Mouse (Mus musculus): ENCODE measurements around the gene Klk15. TPM values are rescaled to one million over a fixed set of nuclear protein-coding genes. Genes with fewer than 3 reads are reported as not detected.
"Not testable (repeated sequence)": the region's sequence is repeated elsewhere in the genome, so short reads cannot be mapped to it uniquely, and the experiment has no call there.

The Klk15 gene
- total RNA-seq (2021): not detected

GRCm38 (mm10) chr7:43933440-43933839 lies at the start of gene Klk15:
TSS of gene Klk15 (plus strand) at chr7:43933740.
- no peak for DNase-seq (ENCODE audit: low spot score in 2 of 2)
- intact Hi-C loops (cut with DNase I): no loop called here

DNA sequence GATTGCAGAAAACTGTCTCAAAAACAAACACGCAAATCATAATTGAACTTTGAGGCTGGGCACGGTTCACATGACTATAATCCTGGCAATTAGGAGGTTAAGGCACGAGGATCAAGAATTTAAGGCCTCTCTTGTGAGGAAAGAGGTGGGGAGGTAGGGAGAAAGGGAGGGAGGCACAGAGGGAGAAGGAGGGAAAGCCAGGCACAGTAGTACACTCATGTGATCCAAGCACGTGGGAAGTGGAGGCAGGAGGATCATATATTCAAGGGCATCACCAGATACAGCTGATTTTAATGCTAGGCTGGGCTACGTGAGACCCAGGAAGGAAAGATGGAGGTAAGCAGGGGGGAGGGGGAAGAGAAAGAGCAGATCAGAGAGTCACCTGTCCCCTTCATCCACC lies 42.2 kb upstream of the Klk15 start:
- no peak for DNase-seq (ENCODE audit: low spot score in 2 of 2)
- intact Hi-C loops (cut with DNase I): no loop called here

DNA sequence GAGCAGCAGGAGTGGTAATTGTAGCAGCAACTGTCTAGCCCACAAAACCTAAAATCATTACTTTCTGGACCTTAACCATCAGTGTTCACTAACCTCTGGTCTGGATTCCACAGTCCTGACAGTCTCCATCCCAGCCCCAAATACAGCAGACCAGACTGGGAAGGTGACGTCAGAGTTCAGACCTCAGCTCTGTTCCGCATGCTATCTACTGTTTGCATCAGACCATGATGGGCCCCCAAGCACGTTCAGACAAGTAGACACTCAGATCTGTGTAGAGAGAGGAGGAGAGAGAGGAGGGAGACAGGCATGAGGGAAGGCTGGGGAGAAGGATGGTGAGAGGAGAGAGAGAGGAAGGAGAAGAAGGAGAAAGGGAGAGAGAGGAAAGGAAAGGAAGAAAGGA lies 41.8 kb upstream of the Klk15 start:
- intact Hi-C loops (cut with DNase I): no loop called here
- no peak for DNase-seq (ENCODE audit: low spot score in 2 of 2)

DNA sequence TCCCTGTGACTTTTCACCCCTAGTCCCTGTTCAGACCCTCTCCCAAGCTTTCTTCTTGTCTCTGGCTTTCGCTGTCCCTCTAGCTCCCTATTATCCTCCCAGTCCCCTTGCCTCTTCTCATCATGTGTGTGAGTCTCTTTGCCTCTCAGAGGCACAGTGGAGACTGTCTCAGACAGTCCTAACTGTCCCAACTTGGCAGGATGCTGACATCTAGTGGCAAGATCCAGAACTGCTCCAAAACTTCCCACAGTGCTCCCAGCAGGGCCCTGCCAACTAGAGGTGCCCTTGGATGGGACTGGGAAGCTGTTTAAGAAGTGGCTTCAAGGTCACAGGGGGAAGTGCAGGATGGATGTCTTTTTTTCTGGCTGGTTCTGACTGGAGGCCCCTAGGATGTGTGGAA lies 38.7 kb upstream of the Klk15 start:
- peak; percentile 64 to 83 for DNase-seq (ENCODE audit: low spot score in 2 of 2)
- intact Hi-C loops (cut with DNase I): loop anchor here (1.0 kb wide), 1 partner anchor 217 kb away; no protein-coding TSS in a partner anchor

- intact Hi-C loops (cut with DNase I): no loop called here
- no peak for DNase-seq (ENCODE audit: low spot score in 2 of 2)
Measured at GRCm38 (mm10) chr7:43914821-43915220, 18.7 kb upstream of the Klk15 start.

DNA sequence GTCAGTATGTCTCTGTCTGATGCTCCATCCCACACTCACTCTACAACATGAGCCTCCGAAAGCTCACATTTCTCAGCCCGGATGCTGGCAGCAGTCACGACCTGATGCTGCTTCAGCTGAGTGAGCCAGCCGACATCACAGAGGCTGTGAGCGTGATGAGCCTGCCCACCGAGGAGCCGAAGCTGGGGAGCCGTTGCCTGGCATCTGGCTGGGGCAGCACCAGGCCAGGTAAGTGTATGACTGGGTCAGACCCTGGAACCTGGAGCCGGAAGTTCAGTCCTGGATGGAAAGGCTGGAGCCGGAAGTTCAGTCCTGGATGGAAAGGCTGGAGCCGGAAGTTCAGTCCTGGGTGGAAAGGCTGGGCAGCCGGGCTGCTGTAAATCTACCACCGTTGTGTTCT lies 15.1 kb upstream of the Klk15 start:
- DNase-seq (ENCODE audit: low spot score in 2 of 2): no peak
- intact Hi-C loops (cut with DNase I): no loop called here

DNA sequence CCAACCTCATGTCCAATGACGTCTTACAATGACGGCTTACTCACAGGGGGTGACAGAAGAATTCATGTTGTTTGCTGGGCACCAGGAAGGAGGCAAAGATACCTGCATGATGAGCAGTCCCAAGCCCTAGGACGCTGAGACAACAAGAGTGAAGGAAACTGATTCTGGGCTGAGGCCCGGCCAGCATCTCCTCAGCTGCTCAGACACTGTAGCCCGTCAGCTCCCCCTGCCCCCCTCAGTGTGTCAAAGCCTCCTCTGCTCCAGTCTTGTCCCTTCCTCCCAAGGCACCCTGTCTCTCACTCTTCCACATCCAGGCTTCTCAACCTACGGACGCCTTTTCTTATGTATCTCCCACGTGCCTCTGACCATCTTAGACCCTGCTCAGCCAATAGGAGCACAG lies 14.7 kb upstream of the Klk15 start:
- no peak for DNase-seq (ENCODE audit: low spot score in 2 of 2)
- intact Hi-C loops (cut with DNase I): no loop called here

GRCm38 (mm10) chr7:43919559-43920451 lies 13.7 kb upstream of the Klk15 start:
- DNase-seq (ENCODE audit: low spot score in 2 of 2): peak; percentile 55 to 59
- intact Hi-C loops (cut with DNase I): no loop called here

DNA sequence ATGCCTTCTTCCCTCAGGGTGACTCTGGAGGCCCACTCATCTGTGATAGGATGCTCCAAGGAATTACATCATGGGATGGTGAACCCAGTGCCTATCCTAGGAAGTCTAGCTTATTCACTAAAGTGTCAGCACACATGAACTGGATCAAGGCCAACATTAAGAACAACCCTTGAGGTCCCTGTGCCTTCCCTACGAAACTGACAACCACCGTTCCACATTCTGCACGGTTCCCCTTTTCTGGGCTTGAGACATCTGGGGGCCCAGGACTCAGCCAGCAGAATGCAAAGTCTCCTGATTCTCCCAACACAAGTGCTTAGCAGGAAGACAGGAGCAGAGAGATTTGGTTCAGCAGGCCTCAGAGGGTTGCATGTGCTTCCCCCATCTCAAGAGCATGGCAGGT lies 13.0 kb upstream of the Klk15 start:
- intact Hi-C loops (cut with DNase I): no loop called here
- DNase-seq (ENCODE audit: low spot score in 2 of 2): no peak

- no peak for DNase-seq (ENCODE audit: low spot score in 2 of 2)
- intact Hi-C loops (cut with DNase I): no loop called here
Measured at GRCm38 (mm10) chr7:43921087-43921486, 12.5 kb upstream of the Klk15 start.

DNA sequence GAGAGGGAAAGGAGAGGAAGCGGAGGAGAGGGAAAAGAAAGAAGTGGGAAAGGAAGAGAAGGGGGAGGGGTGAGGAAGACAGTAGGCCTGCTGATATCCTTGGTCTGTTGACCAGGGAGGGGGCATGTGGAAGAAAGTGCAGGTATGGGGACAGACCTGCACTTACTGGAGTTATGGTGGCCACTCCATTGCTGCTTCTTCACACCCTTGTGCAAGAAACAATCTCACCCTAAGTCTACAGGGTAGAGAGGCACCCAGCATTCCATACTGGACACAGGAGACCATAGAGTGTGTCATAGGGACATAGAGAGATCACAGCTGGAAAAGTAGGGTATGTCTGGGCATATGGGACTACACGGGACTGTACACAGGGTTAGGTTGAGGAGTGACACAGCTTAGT lies 11.6 kb upstream of the Klk15 start:
- DNase-seq (ENCODE audit: low spot score in 2 of 2): no peak
- intact Hi-C loops (cut with DNase I): no loop called here

- intact Hi-C loops (cut with DNase I): no loop called here
Measured at GRCm38 (mm10) chr7:43925985-43926384, 7.6 kb upstream of the Klk15 start.

DNA sequence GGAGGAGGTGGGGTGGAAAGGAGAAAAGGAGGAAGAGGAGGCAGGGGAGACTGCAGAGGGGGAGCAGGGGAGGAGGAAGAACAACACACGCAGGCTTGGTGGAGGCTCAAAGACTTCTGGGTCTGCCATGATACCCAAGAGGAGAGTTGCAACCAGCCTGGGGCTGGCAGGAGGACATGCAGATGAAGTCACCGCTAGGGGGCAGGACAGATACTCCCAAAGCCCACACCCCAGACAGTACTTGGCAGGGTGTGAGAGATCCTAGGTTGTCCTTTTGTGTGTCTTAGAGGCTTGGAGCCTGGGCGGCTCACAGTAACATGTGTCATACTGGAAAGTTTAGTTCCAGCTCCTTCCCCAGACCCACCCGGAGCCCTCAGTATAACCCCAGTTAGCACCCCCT lies 5.0 kb upstream of the Klk15 start:
- no peak for DNase-seq (ENCODE audit: low spot score in 2 of 2)
- intact Hi-C loops (cut with DNase I): no loop called here

More at GRCm38 (mm10) chr7:43925985-43926384, 7.6 kb upstream of the Klk15 start:
- no peak for DNase-seq (ENCODE audit: low spot score in 2 of 2)

DNA sequence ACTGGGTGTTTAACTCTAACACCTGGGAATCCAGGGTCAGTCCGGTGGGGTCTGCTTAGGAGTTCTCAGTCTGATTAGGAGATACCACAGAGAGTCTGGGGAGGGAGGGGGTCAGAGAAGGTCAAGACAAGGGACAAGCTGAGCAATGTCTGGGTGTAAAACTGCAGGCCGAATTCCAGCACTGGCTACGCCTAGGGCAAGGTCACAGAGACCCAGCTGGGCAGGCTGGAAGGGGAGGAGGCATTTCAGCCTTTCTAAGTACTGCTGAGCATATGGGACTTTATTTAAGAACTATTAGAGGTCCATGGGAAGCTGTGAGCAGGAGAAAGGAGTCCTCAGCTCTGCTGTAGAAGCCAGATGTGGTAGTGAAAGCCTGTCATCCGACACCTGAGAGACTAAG lies 1.2 kb upstream of the Klk15 start:
- DNase-seq (ENCODE audit: low spot score in 2 of 2): no peak
- intact Hi-C loops (cut with DNase I): no loop called here

GRCm38 (mm10) chr7:43934747-43935146 lies 1.2 kb downstream of the Klk15 start:
- no peak for DNase-seq (ENCODE audit: low spot score in 2 of 2)
- intact Hi-C loops (cut with DNase I): no loop called here

GRCm38 (mm10) chr7:43936551-43936950 lies 3.0 kb downstream of the Klk15 start:
- DNase-seq (ENCODE audit: low spot score in 2 of 2): no peak
- intact Hi-C loops (cut with DNase I): no loop called here

DNA sequence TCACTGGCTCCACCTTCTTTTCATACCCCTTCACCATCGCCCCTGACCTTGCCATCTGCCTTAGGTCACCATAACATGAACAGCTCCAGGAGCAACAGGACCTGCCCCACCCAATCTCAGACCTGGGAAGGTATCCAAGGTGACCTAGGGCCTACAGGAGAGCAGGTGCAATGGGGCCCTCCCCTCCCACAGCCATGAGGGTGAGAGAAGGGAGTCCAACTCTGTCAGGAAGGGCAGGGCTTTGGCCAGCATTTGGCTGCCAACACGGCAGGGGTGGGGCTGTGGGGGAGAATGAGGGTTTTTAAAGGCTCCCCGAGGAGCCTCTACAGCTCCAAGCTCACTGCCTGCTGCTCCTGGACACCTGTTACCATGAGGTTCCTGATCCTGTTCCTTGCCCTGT lies 8.8 kb downstream of the Klk15 start:
- intact Hi-C loops (cut with DNase I); DNase-seq (ENCODE audit: low spot score in 2 of 2): not testable (repeated sequence)

DNA sequence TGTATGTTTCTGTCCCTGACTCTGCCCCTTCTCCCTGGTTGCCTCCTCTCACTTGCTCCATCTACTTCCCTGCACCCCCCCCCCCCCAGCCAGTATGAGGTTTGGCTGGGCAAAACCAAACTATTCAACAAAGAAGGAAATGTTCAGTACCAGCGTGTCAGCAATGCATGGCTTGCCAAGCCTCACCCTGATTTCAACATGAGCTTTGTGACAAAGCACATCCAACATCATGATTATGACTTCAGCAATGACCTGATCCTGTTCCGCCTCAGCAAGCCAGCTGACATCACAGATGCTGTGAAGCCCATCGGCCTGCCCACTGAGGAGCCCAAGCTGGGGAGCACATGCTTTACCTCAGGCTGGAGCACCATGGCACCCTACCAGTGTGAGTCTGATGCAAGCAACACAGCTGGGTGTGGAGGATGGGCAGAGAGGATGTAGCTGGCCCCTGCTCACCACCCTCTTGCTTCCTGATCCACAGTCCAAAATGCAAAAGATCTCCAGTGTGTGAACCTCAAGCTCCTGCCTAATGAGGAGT lies 11.3 kb downstream of the Klk15 start:
- intact Hi-C loops (cut with DNase I): no loop called here
- no peak for DNase-seq (ENCODE audit: low spot score in 2 of 2)

GRCm38 (mm10) chr7:43950364-43950763 lies 16.8 kb downstream of the Klk15 start, which contains the start of gene Klk1b8:
TSS of gene Klk1b8 (plus strand) at chr7:43950664.
- DNase-seq (ENCODE audit: low spot score in 2 of 2): no peak
- intact Hi-C loops (cut with DNase I): no loop called here

GRCm38 (mm10) chr7:43952703-43953102 lies 19.2 kb downstream of the Klk15 start:
- intact Hi-C loops (cut with DNase I): no loop called here
- DNase-seq (ENCODE audit: low spot score in 2 of 2): peak; percentile 23 to 24

- intact Hi-C loops (cut with DNase I): no loop called here
- DNase-seq (ENCODE audit: low spot score in 2 of 2): no peak
Measured at GRCm38 (mm10) chr7:43966451-43966850, 32.9 kb downstream of the Klk15 start, which contains the start of gene Klk1b1. TSS of gene Klk1b1 (plus strand) at chr7:43966751.
